Mouse (Mus musculus) C2C12 (cell line): ENCODE results near the gene Acsf2. TPM values are rescaled to one million over a fixed set of nuclear protein-coding genes. Genes with fewer than 3 reads are reported as not detected.
"Not testable (repeated sequence)": the region's sequence is repeated elsewhere in the genome, so short reads cannot be mapped to it uniquely, and the experiment has no call there.

ENCODE experiments used
- H3K27me3 ChIP-seq: one replicate; pipeline ENCODE4 v1.6.1; 2011; ENCODE audit not compliant: control insufficient read depth, insufficient read depth, insufficient read length
- H3K36me3 ChIP-seq: one replicate; pipeline ENCODE4 v1.6.1; 2011; ENCODE audit not compliant: control insufficient read depth, insufficient read depth
- H3K4me3 ChIP-seq: one replicate; pipeline ENCODE4 v1.5.1; 2011; ENCODE audit warnings: mild to moderate bottlenecking, control low read depth; ENCODE audit not compliant: poor library complexity, insufficient read depth, severe bottlenecking
- H3K79me2 ChIP-seq: one replicate; pipeline ENCODE4 v1.6.1; 2011; ENCODE audit not compliant: control insufficient read depth, insufficient read depth
- H3K79me3 ChIP-seq: one replicate; pipeline ENCODE4 v1.6.1; 2011; ENCODE audit warnings: low read depth, control low read depth
- H3ac ChIP-seq: one replicate; pipeline ENCODE3; 2011; ENCODE audit warnings: low read depth; ENCODE audit not compliant: control insufficient read depth, insufficient read length
- CEBPB ChIP-seq: IDR thresholded peaks from one replicate; pipeline ENCODE4 v1.6.1; 2011; ENCODE audit warnings: low read depth, mild to moderate bottlenecking, control low read depth, moderate library complexity
- CTCF ChIP-seq: IDR thresholded peaks from one replicate; pipeline ENCODE4 v1.5.1; 2011; ENCODE audit not compliant: control insufficient read depth, insufficient read depth, insufficient read length
- FOSL1 ChIP-seq: IDR thresholded peaks from one replicate; pipeline ENCODE4 v1.8.0; 2011; ENCODE audit warnings: mild to moderate bottlenecking, low read length; ENCODE audit not compliant: poor library complexity, insufficient read depth, severe bottlenecking
- MAX ChIP-seq: IDR thresholded peaks from one replicate; pipeline ENCODE4 v1.6.1; 2011; ENCODE audit warnings: mild to moderate bottlenecking, control low read depth
- MYOD1 ChIP-seq: IDR thresholded peaks from one replicate; pipeline ENCODE4 v1.6.1; 2011; ENCODE audit warnings: low read depth; ENCODE audit not compliant: control insufficient read depth, insufficient read length
- MYOG ChIP-seq: IDR thresholded peaks from one replicate; pipeline ENCODE4 v1.6.1; 2011; ENCODE audit not compliant: control insufficient read depth, insufficient read length; ENCODE audit errors: extremely low read depth
- USF1 ChIP-seq: IDR thresholded peaks from one replicate; pipeline ENCODE4 v1.6.1; 2011; ENCODE audit warnings: low read depth, mild to moderate bottlenecking, control low read depth, moderate library complexity
- long read RNA-seq, 2 experiments: library from polyadenylated mRNA; unstranded; transcript quantifications; one replicate each; pipeline ENCODE4 v2.0.0; 2019 to 2020
- polyA plus RNA-seq: library from polyadenylated mRNA; unstranded; fragments of >200 nt; fragmentation: generic; extraction: Trizol; gene quantifications from one replicate; pipeline ENCODE4 v1.2.1, GENCODE M21; 2012; ENCODE audit warnings: missing spikeins

Acsf2 gene
- 2.7 TPM for polyA plus RNA-seq
- long read RNA-seq, experiment 1, partial matches to known transcripts: 1 of 2 reads
- long read RNA-seq, experiment 1, other reads (novel, unspliced or antisense): 1 of 2 reads
- long read RNA-seq, experiment 2, partial matches to known transcripts: 1 of 2 reads
- long read RNA-seq, experiment 2, other reads (novel, unspliced or antisense): 0 of 2 reads

DNA sequence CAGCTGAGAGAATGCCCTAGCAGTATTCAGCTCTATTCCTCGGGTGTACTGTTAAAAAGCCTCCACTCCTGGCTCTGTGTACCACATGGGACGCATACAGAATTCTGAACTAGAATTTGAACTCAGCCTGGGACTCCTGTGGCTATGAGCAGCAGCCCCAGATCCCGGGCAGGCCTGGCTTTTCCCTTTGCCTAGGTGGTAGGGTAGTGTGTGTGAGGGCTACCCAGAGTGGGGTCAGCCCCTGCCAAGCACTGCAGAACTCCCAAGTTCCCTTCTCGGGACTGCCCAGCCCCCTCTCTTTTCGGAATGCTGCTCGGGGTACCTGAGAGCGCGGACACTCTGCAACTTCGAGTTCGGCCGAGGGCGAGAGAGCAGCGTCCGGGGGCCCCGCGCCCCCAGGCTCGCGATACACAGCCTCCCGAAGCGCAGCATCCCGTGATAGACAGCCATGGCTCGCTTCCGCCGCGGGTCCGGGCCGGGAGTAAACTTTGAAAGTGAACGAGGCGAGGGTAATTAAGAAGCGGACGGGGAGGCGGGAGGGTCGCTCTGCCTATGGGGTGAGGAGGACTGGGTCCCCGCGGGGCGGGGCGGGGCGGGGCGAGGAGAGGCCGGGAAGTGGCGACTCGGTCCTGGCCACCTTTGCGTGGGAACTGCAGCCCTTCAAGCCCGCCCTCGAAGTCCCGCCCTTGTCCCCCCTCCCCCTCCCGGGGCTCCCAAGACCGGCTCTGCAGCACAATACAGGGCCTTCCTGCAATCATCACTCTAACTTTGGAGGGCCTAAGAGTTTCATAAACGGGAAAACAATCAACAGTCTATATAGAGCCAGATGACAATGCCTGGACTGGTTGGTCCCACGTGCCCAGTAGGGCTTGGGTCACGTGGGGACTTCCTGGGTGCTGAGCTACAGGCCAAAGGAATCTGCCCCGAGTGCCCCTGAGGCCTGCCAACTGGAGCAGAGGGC is at the start of gene Acsf2:
TSS of gene Acsf2 (minus strand) at position 551 of the 961 bp plus-strand sequence.
- TF ChIP-seq USF1: peak; percentile 89
- no peak for TF ChIP-seq FOSL1
- peak; percentile 31 for TF ChIP-seq MAX
- Histone ChIP-seq H3K36me3 (no peaks in the 10 kb centered on the region), H3K4me3 (peak within 1 kb of the TSS; percentile 34), H3ac (peak within 1 kb of the TSS; percentile 84), H3K27me3 (no peaks in the 10 kb centered on the region), H3K79me2 (no peaks in the 10 kb centered on the region), H3K79me3 (no peaks in the 10 kb centered on the region)

DNA sequence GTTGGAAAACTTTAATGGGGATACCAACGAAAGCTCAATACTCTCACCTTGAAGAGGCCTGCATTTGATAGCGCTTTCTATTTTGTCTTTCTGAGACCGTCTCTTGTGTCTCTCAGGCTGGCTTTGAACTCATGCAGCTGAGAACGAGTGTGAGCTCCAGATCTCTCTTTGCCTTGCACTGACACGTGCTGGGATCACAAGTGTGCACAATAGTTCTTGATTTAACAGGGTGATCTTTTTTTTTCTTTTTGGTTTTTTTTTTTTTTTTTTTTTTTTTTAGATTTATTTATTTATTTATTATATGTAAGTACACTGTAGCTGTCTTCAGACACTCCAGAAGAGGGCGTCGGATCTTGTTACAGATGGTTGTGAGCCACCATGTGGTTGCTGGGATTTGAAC is 49.6 kb upstream of the Acsf2 start:
- Histone ChIP-seq H3K79me2 (peaks cover 31% of the 10 kb centered on the region), H3K36me3 (peaks cover 30% of the 10 kb centered on the region)
- H3K27me3 ChIP-seq, H3K79me3 ChIP-seq, H3K4me3 ChIP-seq, H3ac ChIP-seq: not testable (repeated sequence)

DNA sequence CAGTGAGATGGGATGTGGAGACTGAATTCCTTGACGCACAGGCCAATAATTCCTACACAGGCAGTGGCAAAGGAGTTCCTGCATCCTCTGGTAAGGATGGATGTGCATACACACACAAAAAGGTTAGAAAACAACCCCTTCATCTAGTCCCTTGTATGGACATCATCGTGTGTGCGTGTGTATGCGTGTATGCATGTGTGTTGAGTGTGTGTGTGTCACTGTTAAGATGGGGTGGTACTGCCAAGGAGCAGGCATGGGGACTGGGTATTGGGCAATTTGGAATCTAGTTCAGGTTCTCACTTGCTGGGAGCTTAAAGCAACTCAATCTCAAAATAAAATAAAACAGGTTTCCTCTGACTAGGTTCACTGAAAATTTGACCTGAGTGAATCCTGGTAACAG is 44.8 kb upstream of the Acsf2 start:
- no peak overlapping the region for H3ac ChIP-seq
- TF ChIP-seq MYOD1 (no peak), USF1 (no peak), CTCF (no peak), MAX (no peak), MYOG (no peak), FOSL1 (no peak), CEBPB (no peak)
- peaks cover 2% of the 10 kb centered on the region for H3K79me3 ChIP-seq
- H3K27me3 ChIP-seq: no peaks in the 10 kb centered on the region
- H3K36me3 ChIP-seq: peaks cover 72% of the 10 kb centered on the region
- H3K4me3 ChIP-seq: no peak overlapping the region
- no peaks in the 10 kb centered on the region for H3K79me2 ChIP-seq

DNA sequence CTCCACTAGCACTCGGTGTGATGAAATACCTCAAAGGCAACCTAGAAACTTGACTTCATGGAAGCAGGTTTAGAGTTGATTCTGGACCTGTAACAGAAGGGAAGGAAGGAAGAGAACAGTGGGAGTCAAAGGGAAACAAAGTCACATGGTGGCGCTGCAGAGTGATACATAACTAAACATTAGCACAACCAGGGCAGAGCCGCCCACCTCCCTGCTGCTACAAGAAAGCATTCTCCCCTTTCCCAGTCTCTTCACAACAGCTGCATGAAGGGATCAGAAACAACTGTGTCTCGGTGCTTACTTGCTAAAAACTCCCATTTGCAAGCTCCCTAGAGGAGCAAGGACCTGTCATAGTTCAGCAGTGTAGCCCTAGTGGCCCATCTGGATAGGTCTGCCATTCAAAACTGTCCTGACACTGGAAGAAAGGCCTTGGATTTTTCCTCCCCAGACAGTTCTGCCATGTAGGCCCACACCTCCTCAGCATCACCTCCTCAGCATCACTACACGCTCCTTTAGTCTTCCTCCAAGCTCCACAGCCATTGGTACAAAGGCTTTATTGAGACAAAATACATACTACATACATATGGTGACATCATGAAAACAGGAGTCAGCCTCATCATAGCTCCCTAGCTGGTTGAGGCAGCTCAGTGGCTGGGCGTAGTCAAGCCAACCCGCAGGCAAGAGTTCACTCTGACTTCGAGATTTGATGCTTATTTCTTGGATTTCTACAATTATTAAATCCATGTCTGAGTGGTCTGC is 43.0 kb upstream of the Acsf2 start:
- peaks cover 78% of the 10 kb centered on the region for H3K36me3 ChIP-seq
- H3ac ChIP-seq: no peak overlapping the region
- peaks cover 2% of the 10 kb centered on the region for H3K79me3 ChIP-seq
- no peaks in the 10 kb centered on the region for H3K27me3 ChIP-seq
- TF ChIP-seq MAX (no peak), MYOG (no peak), CEBPB (no peak), USF1 (no peak), CTCF (no peak), MYOD1 (no peak), FOSL1 (no peak)
- H3K79me2 ChIP-seq: no peaks in the 10 kb centered on the region
- H3K4me3 ChIP-seq: no peak overlapping the region

DNA sequence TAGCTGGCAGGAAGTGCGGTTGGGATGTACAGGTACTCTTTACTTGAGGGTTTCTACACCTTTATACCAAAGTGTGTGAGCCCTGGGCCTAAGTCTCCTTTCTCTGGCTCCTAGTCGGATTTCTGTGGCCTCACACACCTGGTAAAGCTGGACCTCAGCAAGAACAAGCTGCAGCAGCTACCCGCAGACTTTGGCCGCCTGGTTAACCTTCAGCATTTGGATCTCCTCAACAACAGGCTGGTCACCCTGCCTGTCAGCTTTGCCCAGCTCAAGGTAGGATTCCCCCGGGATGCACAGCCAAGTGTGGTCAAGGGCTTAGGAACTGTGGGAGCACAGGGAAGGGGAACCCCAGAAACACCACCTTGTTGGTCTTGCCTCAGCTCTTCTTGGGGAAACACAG is 32.8 kb upstream of the Acsf2 start:
- H3K36me3 ChIP-seq: peaks cover 79% of the 10 kb centered on the region
- peaks cover 87% of the 10 kb centered on the region for H3K79me2 ChIP-seq
- TF ChIP-seq MAX (no peak), MYOD1 (no peak), CEBPB (no peak), USF1 (no peak), FOSL1 (no peak), CTCF (no peak), MYOG (no peak)
- H3ac ChIP-seq: no peak overlapping the region
- H3K79me3 ChIP-seq: peaks cover 59% of the 10 kb centered on the region
- H3K4me3 ChIP-seq: no peak overlapping the region
- no peaks in the 10 kb centered on the region for H3K27me3 ChIP-seq

DNA sequence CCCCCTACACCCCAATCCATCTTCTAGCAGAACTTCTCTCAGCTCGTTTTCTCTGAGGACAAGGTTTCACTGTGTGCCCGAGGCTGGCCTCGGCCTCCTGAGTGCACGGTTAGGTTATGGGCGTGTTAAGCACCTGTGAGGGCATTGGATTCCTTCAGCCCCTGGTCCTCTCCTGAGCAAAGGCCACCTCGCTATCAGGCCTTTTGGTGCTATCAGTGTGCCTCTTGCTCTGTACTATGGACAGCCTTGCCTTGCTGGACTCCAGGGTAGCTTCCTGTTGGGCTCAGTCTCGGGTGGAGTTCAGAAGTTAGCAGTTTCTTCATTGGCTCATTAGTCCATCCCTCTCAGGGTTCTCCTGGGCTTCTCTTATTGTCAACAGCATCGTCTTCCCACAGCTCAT is 31.3 kb upstream of the Acsf2 start:
- no peaks in the 10 kb centered on the region for H3K27me3 ChIP-seq
- no peak overlapping the region for H3ac ChIP-seq
- H3K79me3 ChIP-seq: peaks cover 58% of the 10 kb centered on the region
- H3K4me3 ChIP-seq: no peak overlapping the region
- peaks cover 65% of the 10 kb centered on the region for H3K36me3 ChIP-seq
- TF ChIP-seq CEBPB (no peak), MAX (no peak), CTCF (no peak), USF1 (no peak), MYOD1 (no peak), MYOG (no peak), FOSL1 (no peak)
- peaks cover 85% of the 10 kb centered on the region for H3K79me2 ChIP-seq
